Mouse (Mus musculus) cerebellum, adult 11-12 months (tissue): ENCODE data around the gene Atpif1.
A peak's percentile ranks its signal among the peaks of the same experiment; 100 is the strongest.

Source experiments
- DNase-seq: peaks from one replicate; pipeline ENCODE4 v3.0.0; 2022

Atpif1 gene

DNA sequence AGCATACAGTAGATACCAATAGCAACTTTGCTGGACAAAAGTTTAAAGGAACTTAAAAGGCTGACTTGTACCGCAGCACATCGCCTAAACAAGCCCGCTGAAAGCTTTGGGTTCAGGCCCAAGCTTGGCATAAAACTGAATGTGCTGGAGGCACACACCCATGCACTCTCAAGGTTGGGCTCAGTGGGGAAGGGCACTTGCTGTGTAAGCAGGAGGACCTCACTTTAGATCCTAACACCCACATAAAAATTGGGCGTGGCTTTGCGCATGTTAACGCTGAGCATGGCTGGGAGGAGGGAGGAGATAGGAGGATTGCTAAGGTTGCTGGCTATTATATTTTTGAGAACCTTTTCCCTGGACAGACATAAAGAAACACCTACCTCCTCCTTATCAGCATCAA, 8.7 kb downstream of the Atpif1 start:
- no peak for DNase-seq

DNA sequence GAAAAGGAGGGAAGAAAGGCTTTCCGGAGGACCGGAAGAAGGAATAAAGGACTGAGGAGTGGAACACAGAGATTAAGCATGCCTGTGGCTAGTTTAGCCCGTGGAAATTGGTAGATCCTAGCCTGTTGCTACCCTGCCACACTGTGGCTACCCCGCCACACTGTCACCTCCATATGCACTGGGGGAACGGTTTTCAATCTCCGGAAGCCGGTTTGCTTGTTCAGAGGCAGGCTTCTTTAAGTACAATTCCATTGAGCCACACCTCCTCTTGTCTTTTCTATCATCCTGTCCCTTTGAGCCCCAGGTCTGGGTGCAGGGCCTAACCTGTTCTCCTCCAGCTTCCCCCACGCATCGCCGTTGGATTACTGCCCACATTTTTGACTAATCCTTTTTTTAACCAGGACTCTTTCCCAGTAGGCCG, 9.1 kb downstream of the Atpif1 start:
- no peak for DNase-seq

GRCm38 (mm10) chr4:132519188-132519587, 14.3 kb downstream of the Atpif1 start:
- DNase-seq = no peak

DNA sequence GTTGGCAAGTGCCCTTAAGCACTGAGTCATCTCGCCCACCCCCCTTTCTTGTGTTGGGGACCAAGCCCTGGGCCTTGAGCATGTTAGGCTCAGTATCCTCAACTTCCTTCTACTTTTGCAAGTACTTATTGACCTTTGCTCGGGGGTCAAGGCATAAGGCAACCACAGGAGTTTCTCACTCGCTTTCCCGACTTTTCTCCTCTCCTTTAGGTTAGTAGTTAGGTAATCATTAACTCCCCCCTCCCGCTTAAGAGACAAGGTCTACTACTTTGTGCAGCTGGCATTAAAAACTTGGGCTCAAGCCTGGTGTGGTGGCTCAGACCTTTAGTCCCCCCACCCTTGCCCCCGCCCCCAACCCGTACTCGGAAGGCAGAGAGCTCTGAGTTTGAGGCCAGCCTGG, 15.4 kb downstream of the Atpif1 start:
- DNase-seq = no peak

- DNase-seq = peak; percentile 90
These were observed 17.9 kb downstream of the Atpif1 start for GRCm38 (mm10) chr4:132515369-132516155.

GRCm38 (mm10) chr4:132514555-132515135, 18.8 kb downstream of the Atpif1 start:
- DNase-seq = peak; percentile 68

DNA sequence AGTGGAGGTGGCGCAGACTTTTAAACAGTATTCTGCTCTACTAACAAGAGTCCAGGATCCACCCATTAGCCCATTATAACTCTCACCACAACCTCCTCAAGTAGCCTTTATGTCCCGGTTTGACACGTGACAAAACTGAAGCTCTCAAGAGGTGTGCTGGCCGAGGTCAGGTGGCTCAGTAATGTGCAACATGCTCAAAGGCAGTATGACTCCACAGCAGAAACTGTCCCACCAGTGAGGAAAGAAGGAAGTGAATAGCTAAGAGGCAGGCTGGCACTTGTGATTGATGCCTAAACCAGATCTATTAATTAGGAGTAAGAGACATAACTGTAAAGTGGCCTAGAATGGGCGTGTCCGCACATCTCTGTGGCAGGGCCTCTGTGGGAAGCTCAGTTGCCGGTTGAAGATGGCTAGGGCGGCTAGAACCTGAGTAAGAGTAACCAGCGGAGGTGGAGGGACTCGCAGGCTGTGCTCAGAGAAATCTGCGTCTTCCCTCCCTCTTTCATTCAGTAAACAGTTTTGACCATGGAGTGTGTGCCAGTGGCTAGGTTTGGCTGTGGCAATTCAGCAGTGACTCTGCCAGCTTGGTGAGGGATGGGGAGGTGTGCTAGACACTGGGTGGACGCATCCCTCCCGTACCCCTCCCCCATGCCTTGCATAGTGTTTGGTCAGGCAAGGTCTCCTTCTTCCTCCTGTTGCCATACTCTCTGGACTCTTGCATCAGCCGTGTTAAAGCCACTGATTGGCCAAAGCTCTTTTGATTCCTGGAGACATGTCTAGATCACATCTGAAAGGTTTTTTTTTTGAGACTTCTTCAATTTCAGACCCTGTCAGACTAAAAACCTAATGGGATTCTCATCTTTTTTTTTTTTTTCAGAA, 19.8 kb downstream of the Atpif1 start:
- peak; percentile 44 for DNase-seq

- no peak for DNase-seq
These were observed 21.4 kb downstream of the Atpif1 start for GRCm38 (mm10) chr4:132512080-132512479.

- peak; percentile 95 for DNase-seq
These were observed 23.1 kb downstream of the Atpif1 start, which contains the start of gene Sesn2 for GRCm38 (mm10) chr4:132510352-132510798. Gene Sesn2, minus strand, starts transcription at chr4:132510501.

DNA sequence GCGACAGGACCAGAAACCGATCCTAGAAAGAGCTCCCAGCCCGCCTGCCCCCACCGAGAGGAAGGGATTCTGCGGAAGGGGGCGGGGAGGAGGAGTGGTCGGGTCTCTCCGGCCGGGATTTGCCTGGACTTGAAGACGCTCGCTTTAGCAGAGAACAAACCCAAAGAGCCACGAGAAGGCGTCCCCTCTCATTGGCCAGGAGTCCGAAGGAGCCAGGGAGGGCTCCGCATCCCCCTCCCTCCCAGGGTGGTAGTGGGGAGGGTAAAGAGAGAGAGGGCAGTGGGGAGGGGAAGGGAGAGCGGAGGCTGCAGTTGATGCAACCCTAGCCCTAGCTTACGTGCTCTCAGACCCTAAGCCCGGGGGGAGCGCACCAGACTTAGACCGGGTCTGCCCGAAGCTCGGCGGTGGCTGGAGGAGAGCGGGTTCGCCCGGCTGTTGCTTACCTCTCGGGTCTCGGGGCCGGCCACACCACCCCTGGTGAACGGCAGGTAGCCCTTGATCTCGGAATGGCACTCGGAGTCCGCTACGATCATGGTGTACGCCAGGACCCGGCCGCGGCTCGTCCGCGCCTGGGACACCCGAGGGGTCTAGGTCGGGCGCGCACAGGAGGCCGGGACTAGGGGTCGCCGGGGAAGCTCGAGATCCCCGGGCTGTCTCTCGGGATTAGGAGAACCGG, 23.7 kb downstream of the Atpif1 start:
- peak; percentile 66 for DNase-seq

GRCm38 (mm10) chr4:132507210-132507609, 26.2 kb downstream of the Atpif1 start:
- no peak for DNase-seq

- DNase-seq = no peak
These were observed 27.2 kb downstream of the Atpif1 start for GRCm38 (mm10) chr4:132506250-132506649.

DNA sequence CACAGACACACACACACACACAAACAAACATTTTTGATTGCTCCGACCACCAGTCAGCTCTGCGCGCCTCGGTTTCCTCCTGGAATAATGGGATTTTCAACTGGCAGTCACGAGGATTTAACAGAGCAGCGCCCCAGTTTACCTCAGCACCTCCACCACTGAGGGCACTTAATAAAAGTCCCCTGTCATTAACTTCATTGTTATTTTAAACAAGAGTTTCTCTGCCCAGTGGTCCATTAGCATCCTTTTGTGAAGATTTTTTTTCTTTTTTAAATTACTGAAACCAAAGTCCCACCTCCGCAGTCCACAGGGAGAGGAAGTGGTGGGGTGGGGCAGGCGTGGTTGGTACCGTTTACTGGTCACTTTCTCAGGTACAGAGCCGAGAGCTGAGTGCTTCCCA, 27.7 kb downstream of the Atpif1 start:
- DNase-seq = no peak

DNA sequence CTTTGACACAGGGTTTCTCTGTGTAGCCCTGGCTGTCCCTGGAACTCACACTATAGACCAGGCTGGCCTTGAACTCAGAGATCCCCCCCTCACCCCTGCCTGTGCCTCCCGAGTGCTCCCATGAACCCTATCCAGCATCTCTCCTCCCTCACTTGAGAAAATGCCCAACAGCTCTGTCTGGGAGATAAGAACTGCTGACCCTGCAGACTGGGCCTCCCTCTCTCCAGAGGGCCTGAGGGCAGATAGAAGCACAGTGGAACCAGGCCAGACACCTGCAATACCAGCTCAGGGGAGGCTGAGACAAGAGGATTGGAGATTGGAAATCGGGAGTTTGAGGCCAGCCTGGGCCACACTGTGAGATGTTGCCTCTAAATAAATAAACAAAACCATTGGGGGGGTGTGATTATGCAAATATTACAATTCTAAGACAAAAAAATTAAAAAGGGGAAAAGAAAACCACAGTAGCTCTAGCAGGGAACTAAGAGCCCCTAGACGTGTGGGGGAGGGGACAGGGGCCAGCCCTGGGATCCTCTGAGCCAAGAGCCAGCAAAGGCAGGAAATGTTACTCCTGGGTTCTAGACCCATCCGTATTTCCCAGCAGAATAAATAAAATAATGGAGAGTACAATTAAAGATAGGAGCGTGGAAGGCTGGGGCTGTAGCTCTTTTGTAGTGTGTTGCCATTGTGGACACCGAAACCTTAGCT, 28.3 kb downstream of the Atpif1 start:
- DNase-seq = no peak

DNA sequence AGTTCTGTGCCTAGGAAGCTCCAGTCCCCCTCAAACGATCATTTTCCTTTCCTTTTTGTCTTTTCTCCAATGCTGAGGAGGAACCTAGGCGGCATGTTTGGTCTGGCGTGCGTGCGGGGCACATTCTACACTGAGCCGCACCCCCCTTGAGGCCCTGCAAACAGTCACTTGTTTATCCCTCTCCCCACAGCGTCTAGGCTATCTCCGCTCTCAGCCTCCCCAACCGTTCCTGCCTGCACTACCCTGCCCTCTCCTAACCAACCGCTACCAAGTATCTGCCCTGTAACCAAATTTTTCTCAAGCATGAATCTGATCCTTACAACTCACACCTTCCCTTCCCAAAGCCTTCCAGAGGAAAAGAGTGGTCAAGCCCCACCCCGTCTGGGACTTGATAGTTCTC, 30.1 kb downstream of the Atpif1 start:
- no peak for DNase-seq

GRCm38 (mm10) chr4:132501639-132502038, 31.8 kb downstream of the Atpif1 start:
- no peak for DNase-seq

DNA sequence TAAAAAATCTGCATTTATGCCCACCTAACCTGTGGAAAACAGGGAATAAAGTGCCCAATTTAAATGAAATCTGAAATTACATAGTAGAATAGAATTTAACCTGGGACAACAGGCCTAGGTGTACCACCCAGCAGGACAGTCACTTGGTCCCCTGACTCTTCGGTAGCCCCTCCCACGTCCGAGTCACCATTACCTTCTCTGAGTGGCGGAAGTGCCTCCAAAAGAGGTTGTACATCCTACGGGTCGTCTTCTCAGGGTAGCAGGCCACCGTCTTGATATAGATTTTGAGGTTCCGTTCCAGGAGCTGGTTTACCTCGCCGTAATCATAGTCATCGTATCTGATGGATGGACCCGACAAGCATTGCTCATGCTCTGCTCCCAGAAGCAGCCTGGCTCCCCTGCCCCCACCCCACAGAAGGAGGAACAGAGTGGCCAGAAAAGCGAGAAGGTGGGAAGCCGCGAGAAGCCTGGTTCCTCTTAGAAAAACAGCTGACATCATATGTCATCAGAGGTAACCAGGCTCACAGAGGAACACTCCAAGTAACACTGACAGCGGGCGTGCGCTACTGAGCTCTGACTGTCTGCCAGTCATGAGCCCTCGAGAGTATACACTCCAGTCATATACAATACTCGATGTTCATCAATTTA, 39.1 kb downstream of the Atpif1 start:
- no peak for DNase-seq

- peak; percentile 49 for DNase-seq
These were observed 41.0 kb downstream of the Atpif1 start for GRCm38 (mm10) chr4:132492178-132493060.

- no peak for DNase-seq
These were observed 41.7 kb downstream of the Atpif1 start for GRCm38 (mm10) chr4:132491748-132492147.

DNA sequence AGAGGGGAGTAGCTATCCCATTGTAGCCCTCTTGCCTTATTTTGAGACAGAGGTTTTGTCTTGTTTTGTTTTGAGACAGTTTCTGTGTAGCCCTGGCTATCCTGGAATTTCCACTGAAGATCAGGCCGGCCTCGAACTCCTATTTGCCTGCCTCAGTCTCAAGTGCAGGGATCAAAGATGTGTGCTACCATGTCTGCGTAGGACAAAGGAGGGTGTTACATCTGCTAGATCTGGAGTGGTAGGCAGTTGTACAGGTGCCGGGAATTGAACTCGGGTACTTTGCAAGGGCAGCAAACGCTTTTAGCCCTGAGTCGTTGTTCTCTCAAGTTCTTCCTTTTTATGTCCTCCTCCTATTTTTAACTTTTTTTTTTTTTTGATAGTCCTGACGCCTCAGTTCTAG, 42.4 kb downstream of the Atpif1 start:
- no peak for DNase-seq
